Mouse (Mus musculus): ENCODE data around the gene P3h1. TPM values are rescaled to one million over a fixed set of nuclear protein-coding genes. Genes with fewer than 3 reads are reported as not detected.

The P3h1 gene
- 27.5 and 27.9 TPM in 2 replicates for total RNA-seq (2021)
- long read RNA-seq, experiment 1, transcript P3h1-204 (15 exons, 3,188 nt): major isoform, 64 of 80 reads
- long read RNA-seq, experiment 1, partial matches to known transcripts: 2 of 80 reads
- long read RNA-seq, experiment 1, other reads (novel, unspliced or antisense): 11 of 80 reads
- long read RNA-seq, experiment 2, transcript P3h1-204 (15 exons, 3,188 nt): major isoform, 56 of 62 reads
- long read RNA-seq, experiment 2, partial matches to known transcripts: 2 of 62 reads
- long read RNA-seq, experiment 2, other reads (novel, unspliced or antisense): 3 of 62 reads

DNA sequence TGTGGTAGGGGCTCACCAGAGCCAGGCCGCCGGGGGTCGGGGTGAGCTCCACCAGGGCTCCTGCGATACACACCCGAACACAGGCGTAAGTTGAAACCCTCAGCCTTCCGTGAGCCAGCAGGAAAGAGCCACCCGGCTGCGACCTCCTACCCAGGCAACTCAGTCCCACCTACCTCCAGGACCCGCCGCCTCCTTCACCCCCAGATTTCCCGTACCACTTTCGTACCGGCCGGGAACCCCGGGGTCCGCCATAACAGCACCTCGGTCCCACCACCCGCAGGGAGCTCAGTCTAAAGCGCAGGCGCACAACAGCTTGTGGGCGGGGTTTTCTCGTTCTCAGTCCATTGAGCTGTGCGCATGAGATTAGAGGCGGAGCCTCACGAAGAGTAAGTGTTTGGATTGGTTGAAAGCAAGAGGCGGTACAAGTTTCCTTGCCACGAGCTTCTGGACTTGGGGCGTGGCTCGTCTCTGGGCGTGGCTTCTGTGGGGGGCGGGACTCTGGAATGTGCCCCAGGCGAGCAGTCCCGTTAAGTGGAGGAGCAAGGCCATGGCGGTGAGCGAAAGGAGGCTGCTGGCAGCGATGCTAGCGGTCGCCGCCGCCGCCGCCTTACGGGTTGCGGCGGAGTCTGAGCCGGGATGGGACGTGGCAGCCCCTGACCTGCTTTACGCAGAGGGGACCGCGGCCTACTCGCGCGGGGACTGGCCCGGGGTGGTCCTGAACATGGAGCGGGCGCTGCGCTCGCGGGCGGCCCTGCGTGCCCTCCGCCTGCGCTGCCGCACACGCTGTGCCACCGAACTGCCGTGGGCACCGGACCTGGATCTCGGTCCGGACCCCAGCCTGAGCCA lies at the start of gene P3h1, which contains the start of gene AU022252:
TSS of gene P3h1 (plus strand) at position 506 of the 846 bp plus-strand sequence.
TSS of gene AU022252 (minus strand) at position 303 of the 846 bp plus-strand sequence.
- peak; percentile 99 for DNase-seq

DNA sequence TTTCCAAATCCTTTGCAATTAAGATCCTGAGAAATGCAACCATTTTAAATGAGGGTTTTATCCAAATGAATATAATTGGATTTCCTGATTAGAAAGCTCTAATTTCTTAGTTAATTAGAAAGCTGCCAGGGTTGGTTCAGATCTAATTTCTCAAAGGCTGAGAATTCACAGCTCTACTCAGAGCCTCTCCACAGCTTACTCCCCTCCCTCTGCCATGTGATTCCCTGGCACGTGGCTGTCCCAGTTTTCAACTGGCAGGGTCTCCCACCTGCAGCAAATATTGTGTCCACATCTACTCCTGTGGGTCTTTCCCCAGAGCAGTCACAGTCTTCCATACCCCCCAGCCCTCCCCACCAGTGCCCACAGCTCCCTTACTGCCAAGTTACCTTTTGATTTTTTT lies 49.2 kb upstream of the P3h1 start:
- DNase-seq: no peak

DNA sequence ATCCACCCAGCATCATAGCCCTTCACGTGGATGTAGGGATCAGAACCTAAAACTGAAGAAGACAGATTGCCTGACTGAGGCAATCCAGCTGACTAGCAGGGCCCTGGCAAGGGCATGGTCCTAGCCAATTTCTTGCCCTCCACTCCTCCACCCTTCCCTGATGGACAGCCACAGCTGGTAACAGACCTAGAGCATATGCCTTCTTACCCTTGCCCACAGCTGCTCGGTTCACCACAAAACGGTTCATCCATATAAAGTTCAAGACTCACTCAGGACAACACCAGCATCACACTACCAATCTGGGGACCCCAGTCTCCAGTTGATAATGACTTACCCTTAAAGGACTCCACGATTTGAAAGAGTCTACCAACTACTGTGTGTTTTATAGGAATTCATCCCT lies 46.9 kb upstream of the P3h1 start:
- no peak for DNase-seq

DNA sequence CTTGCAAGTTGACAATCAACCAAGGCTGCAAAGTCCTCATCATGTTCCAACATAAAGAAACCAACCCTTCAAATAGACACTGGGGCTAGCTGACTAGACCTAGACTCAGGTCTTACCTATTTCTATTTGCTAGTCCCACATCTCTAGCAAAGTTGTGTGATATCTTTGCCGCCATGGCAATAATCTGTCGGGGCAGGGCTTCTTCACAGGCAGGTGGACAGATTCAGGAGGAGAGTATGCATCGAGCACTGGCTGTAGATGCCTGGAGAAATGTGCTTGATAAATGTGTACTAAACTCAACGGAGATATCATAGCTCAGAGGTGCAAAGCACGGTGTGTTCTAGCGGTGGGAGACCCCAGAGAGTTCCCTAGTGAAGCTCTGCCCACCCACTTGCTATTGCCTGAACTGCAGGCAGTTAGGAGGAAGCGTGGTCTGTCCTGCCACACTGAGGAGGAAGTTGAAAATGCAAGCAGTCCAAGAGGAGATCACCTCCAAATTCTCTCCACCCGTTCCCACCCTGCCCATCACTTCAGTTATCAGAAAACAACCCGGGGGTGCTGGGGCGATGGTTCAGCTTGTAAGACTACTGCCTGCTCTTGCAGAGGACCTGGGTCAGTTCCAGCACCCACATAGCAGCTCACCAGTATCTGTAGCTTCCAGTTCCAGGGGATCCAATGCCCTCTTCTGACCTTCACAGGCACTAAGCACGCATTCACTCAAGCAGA lies 44.5 kb upstream of the P3h1 start:
- DNase-seq: peak; percentile 8

DNA sequence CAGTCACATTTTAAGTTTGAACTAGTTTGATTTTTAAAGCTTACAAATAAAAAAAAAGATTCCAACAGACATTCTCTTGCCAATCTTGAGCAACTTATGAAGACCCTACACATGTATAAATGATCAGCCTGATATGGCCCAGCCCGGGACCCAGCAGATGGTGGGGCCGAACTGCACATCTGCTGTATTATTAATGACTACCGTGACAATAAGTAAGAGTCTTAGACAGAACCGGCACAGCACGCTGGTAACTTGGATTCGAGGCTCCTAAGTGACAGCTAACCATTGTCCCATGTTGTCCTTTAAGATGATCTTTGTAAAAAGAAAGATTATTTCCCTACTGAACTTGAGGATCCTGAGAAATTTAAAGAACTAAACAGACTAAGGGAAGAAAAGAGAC lies 43.3 kb upstream of the P3h1 start:
- DNase-seq: no peak

DNA sequence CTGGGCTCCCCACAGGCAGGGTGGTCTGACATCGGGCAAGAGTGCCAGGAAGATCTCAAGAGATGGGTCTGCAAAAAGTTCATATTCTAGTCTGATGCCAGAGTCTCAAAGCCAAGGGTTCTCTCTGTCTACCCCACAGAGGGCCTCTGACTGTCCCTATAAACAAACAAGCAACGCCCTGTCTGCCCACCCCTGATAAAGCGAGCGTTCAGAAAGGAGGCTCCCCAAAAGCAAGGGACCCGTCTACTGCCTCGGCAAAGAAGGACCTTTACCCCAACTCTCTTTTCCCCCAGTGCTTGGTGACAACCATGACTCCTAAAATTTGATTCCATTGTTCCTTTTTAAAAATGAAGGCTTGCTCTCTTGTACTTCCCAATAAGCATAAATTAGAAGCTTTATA lies 42.9 kb upstream of the P3h1 start, which contains the start of gene Ermap:
TSS of gene Ermap (minus strand) at position 148 of the 400 bp plus-strand sequence.
- no peak for DNase-seq

DNA sequence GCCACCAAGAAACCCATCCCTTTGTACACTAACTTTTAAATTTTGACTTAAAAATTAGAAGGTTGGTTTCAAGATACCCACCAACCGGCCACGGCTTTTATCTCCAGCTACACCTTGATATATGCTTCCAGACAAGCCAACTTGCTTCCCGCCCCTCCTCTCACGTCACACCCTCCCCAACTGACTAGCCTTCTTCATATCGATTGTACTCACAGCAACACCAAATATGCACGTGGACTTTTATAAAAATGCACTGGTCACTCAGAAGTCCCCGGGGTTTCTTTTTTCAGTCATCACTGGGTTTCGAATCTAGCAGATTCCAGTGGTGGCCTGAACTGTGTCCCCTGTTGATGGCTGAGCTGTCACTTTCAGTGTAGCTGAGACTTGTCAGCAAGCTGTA lies 42.1 kb upstream of the P3h1 start:
- no peak for DNase-seq

DNA sequence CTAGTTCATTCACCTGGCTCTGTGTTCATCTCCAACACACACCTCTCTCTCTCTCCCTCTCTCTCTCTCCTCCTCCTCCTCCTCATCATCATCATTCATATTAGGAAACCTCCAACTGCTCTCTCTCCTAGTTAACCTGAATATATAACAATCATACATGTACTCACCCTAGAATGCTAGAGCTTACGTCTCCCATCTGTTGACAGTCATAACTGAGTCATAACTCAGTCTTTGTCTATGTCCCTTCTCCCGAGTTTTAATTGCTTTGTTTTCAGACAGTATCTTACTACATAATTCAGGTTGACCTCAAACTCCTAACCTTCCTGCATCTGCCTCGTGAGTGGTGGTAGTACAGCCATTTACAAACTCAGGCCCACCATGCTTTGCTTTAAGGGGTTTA lies 41.4 kb upstream of the P3h1 start:
- no peak for DNase-seq

DNA sequence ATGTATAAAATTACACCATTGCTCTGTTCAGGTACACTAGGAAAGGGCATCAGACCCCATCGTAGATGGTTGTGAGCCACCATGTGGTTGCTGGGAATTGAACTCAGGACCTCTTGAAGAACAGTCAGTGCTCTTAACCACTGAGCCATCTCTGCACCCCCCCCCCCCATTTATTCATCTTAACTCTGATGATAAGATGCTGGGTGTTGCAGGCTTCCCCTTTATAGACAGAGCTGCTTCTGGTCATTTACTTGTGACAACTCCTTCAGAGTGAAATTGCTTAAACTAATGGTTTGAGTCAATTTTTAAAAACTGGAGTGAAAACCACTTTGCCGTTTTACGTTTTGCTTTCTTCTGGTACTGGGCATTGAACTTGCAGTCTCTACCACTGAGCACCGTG lies 40.0 kb upstream of the P3h1 start:
- DNase-seq: no peak

GRCm38 (mm10) chr4:119194909-119195581 lies 37.7 kb upstream of the P3h1 start, which contains the start of gene Svbp:
Svbp (plus strand) TSS chr4:119195306.
- DNase-seq: peak; percentile 96

- DNase-seq: no peak
These were observed 37.0 kb upstream of the P3h1 start for GRCm38 (mm10) chr4:119195582-119196320.

DNA sequence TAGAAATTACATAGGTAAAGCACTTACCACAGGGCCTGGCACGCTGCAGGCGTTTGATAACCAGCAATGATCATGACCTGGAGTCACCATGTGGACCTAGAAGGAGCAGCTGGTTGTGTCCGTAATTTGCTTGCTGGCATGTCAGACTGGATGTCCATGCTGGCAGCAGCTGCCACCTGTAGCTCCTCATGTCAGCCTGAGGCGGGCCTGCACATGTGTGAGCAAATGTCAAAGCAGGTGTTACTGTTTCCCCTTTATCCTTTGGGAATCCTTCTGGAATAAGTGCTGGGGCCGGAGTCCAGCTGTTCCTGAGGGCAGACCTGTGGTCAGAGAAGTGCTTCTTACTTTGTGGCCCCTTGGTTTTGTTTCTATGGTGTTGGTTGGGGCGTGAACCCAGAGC lies 34.6 kb upstream of the P3h1 start:
- DNase-seq: no peak

DNA sequence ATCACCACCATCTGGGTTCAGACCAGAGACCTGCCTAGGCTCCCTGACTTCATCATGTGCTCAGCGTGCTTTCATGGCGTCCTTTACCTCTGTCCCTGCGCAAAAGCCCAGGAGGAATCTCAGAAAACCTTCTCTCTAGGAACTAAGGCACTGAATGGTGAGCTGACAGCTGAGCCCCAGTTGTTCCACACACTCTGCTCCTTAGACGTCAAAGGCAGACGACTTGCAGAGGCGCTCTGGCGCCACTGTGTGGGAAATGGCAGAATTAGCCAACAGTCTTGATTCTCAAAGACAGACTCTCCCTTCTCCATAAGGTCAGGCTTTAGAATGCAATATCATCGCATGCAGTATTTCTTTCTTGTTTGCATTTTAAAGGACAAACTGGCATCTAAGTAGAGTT lies 28.0 kb upstream of the P3h1 start:
- DNase-seq: peak; percentile 76

- no peak for DNase-seq
These were observed 16.0 kb upstream of the P3h1 start for GRCm38 (mm10) chr4:119216667-119217066.

GRCm38 (mm10) chr4:119218169-119218568 lies 14.5 kb upstream of the P3h1 start, which contains the start of gene Tmem269:
Tmem269 (minus strand) TSS chr4:119218217.
- no peak for DNase-seq

DNA sequence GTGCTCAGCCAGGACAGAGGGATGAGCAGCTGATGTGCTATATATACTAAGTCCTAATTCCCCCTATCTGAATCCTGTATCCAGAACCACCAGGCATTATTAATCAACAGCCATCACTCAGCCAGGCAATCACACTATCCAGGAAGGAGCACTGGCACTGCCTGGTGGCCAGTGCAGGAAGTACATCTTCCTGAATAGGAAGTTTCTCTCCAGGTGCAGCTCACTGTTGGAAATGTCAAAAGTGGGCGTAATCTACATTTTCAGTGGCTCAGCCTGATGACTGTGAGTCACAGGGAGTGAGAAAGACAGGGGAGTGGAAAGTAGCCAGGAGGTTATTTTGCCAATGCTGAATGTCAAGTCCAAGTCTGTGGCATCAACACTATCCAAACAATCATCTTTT lies 9.0 kb upstream of the P3h1 start:
- peak; percentile 73 for DNase-seq

DNA sequence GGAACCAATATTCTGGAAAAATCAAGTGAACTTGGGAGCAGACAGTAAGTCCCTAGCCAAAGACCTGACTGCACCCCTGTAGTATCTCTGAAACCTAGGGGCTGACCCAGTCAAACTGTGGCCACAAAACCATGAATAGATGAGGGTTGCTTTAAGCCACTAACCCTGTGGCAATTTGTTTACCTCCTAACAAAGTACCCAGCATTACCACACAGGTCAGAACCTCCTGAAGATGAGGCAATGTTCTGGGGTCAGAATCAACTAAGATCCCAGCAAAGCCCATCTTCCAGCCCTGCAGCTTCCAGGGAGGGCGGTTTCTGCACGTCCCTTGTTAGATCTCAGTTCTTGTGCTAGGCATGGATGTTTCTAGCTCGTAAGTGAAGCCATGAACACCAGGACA lies 8.2 kb upstream of the P3h1 start:
- no peak for DNase-seq

- DNase-seq: peak; percentile 48
These were observed 7.0 kb upstream of the P3h1 start for GRCm38 (mm10) chr4:119225719-119226118.

DNA sequence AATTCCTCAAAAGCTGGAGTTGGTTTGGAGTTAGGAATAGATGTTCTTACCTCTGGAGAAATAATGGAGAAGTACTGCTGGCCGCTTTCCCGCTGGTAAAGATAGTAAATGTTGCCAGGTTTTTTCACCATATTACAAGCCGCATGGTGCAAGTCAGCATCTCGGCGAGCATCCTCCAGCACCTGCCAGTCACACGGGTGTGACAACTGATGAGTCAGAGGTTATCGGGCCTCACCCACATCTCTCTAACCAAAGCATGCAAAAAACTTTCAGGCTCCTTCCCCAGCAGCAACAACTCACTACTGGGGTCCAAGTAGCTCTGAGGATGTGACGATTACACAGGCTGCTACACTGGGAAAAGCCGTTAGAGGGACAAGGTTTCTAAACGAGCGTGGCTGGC lies 6.0 kb upstream of the P3h1 start:
- DNase-seq: no peak

- DNase-seq: peak; percentile 60
These were observed 664 bp downstream of the P3h1 start for GRCm38 (mm10) chr4:119233256-119233901.

DNA sequence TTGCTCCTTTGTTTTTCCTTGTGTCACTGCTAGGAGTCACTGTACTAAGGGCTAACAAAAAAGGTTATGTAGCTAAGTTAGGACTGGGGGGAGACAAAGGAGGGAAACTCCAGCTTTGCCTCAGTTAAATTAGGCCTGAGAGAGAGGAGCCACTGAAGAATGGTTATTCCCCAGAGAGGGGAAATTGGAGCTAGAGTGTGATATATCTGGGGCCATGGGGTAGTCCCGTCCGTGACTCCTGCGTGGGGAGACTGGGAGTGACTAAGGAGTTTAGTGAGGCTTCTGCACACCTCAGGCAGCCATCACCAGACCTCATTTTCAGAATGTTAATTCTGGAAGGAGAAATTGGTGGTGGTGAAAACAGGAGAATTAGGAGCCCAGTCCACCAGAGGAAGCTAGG lies 1.6 kb downstream of the P3h1 start:
- no peak for DNase-seq
